Mouse (Mus musculus) layer of hippocampus, postnatal 25 days (tissue): Measurements from ENCODE around the gene Ccdc62. TPM values are rescaled to one million over a fixed set of nuclear protein-coding genes. Genes with fewer than 3 reads are reported as not detected.

ENCODE experiments used
- DNase-seq, 2 experiments: peaks; one replicate each; pipeline ENCODE4 v3.0.0; 2022; ENCODE audit warnings: mixed read lengths in 2 of 2, low spot score in 1 of 2; ENCODE audit errors: extremely low spot score in 1 of 2
- total RNA-seq, 2 experiments: library from RNA; stranded (reverse); gene quantifications; 2 replicates each; pipeline ENCODE4 v1.2.3; 2021

The Ccdc62 gene
- total RNA-seq, 2 experiments from 2014 or later: 3.5 to 4.3 TPM

GRCm38 (mm10) chr5:123933957-123934591 lies 3.6 kb downstream of the Ccdc62 start:
- no peak for DNase-seq

GRCm38 (mm10) chr5:123935931-123936330 lies 5.5 kb downstream of the Ccdc62 start:
- no peak for DNase-seq

DNA sequence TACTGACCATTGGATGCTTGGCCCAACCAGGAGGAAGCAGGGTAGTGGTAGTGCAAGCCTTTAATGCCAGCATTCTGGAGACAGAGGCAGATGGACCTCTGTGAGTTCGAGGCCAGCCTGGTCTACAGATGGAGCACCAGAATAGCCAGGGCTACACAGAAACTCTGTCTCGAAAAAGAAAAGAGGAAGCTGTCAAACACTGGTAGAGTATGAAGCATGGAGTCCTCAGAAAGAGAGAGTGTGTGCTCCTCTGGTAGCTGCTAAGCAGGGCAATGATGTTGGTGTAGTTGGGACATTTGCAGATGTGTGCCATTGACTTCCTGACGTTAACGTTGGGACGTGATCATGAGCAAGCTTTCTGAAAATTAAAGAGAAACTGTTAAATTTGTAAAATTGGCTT lies 8.0 kb downstream of the Ccdc62 start:
- DNase-seq: no peak

- no peak for DNase-seq
Measured at GRCm38 (mm10) chr5:123946546-123946945, 16.1 kb downstream of the Ccdc62 start.

DNA sequence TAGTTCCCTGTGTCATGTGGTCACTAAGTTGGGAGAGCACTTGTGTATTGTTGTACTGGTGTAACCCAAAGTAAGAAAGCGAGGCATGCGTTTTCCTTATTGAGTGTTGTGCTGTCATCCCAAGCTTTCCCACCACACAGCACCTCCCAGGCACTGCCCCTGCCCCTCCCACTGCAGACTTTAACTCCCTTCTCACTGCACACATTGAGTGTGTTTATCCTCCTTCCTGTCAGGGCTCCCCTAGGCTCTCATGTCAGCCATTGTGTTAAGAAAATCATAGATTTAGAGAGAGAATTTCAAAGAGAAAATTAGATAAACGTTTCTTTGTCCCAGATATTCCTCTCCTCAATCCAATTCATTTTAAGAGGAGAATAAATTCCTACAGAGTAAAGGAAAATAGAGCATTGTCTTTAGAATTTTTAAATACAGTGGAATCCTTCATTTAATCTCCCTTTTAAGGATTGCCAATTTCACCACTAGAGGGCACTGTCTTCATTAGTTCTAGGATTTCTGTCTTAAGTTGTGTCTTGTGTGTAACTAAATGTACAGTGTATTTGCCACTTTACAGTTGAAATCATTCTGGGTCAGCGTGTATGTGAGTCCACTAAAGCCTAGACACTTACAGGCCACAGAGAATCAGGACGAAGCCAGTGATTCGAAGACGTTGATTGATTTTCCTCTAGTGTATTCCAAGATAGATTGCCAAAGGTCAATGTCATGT lies 16.7 kb downstream of the Ccdc62 start:
- DNase-seq: no peak

DNA sequence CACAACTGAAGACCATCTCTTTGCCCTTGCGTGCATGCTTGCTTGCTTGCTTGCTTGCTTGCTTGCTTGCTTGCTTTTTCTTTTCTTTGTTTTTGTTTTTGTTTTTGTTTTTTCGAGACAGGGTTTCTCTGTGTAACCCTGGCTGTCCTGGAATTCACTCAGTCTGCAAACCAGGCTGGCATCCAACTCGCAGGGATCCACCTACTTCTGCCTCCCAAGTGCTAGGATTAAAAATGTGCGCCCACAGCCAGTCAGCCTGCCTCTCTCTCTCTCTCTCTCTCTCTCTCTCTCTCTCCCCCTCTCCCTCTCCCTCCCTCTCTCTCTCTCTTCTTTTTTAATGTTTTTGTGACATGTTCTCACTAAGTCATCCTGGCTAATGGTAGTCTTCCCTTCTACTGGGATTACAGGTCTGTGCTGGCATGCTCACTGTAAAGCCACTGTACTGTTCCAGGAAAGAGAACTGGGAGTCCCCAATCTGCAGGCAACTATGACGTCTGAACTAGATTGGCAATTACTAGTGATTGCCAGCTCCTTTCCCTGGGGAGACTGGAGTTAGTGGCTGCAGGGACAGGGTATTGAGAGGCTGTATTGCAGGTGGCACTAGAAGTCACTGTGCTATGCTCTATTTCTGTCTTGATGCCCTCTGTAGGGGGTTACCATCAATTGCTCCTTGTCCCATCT lies 22.0 kb downstream of the Ccdc62 start:
- no peak for DNase-seq

- DNase-seq: no peak
Measured at GRCm38 (mm10) chr5:123957213-123957612, 26.7 kb downstream of the Ccdc62 start.

DNA sequence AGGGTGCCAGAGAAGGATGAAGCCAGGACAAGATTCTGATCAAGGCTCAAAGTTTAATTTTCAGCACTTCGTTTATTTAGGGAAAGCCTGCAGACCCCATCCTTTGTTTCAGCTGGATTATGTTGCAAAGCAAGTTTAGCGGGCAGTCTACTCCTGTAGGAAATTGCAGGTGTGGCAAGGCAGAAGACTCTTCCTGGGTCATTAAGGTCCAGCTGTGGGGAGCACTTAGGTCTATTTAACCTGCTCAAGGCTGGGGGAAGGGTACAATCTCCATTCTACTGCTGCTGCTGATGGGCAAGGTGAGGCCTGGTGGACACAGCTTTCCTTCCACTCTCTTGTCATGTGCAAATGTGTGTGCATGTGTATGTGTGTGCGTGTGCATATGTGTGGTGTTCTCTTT lies 28.5 kb downstream of the Ccdc62 start:
- DNase-seq: no peak

DNA sequence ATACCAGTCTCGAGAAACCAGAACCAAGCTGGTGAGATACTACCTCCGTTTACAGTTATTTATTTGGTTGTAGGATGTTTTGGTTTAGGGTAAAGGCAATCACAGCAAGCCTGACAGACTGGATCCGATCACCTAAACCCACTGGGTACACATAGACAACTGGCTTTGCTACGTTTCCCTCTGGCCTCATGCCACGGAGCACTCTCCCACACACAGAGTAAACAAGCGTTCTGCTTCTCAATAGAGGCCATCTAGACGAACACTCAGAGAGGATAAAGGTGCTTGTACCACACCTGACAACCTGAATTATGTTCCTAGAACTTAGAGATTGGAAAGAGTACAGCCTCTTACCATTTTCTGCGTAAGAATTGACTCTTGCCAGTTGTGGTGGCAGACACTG lies 29.6 kb downstream of the Ccdc62 start:
- no peak for DNase-seq

DNA sequence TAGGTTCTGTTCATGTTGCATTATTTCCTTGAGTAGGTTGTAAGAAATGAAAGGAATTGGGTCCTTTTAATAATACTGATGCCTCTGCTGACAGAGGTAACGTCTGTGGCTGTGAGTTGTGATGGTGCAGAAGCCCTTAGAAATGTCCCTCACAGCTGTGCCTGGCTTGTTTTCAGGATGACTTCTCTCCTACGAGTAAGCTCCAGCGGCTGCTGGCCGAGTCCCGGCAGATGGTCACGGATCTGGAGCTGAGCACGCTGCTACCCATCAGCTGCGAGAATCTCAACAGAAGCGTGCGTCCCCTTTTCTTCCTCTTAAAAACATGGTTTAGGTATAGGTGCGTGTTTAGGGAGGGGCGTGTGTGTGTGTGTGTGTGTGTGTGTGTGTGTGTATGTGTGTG lies 30.6 kb downstream of the Ccdc62 start:
- no peak for DNase-seq

DNA sequence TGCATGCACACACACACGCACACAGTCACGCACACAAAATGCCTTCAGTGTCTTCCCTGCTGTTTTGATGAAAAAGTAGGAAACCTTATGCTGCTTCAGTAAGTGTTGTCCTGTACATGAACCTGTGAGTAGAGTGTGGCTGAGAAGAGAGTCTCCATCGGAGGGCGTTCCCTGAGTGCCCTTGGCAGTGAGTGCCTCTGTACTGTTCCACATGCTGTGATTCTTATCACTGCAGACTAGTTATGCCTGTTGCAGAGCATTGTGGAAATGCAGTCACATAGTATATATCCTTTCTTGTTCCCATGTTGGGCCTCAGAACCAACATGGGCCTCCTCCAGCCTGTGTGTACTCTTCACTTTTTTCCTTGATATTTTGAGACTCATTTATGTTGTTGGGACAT lies 33.7 kb downstream of the Ccdc62 start:
- no peak for DNase-seq

- no peak for DNase-seq
Measured at GRCm38 (mm10) chr5:123966759-123967158, 36.3 kb downstream of the Ccdc62 start.

DNA sequence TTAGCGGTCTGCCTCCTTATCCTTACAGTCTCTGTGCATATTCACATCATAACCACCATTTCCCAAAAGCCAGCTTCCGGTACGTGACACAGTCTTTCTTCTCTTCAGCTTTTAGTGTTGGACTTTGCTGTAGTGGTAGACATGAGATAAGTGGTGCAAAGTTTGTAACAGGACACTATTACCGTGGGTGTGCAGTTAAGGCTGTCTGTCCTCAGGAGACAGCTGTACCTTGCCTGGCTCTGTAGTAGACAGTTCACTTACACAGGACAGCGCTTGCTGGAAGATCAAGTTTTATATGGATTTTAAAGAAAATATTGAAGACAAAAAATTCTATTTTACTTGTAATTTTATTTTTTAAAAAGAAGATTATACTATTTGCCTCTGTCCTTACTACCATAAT lies 38.0 kb downstream of the Ccdc62 start:
- DNase-seq: no peak

DNA sequence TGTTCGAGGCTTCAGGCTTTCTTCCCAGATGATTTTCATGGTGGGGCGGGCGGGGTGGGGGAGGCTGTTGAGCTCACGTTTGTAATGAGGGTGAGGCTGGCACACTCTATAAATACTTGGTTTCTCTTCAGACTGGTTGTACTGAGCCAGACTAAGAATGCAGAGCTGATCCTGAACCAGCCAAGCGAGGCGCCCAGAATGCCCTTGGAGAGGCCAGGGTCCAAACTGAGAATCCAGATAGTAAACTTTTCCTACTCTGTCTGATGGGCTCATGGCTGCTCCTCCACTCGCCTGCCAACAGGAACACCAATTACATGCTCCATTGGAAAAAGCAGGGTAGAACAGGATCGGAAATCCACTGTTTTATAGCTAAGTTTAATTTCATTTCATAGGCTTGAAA lies 38.7 kb downstream of the Ccdc62 start:
- DNase-seq: no peak

GRCm38 (mm10) chr5:123970576-123970975 lies 40.1 kb downstream of the Ccdc62 start:
- DNase-seq: no peak

- DNase-seq: no peak
Measured at GRCm38 (mm10) chr5:123972453-123972852, 42.0 kb downstream of the Ccdc62 start.

- DNase-seq: peak; percentile 51 to 56
Measured at GRCm38 (mm10) chr5:123973299-123974178, 43.1 kb downstream of the Ccdc62 start, which contains the start of gene Hip1r. Gene Hip1r, plus strand, starts transcription at chr5:123973628.

DNA sequence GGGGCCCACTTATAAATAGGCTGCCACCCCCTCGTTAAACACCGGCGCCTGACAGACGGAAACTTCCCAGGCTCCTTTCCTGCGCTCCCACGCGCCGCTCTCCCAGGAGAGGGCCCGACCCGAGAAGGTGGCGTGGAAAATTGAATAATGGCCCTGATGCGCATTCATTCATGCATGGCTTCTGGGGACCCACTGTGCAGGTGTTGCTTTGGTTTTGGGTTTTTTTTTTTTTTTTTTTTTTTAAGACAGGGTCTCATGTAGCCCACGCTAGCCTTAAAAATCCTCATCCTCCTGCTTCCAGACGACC lies 43.7 kb downstream of the Ccdc62 start:
- no peak for DNase-seq

GRCm38 (mm10) chr5:123974616-123975111 lies 44.2 kb downstream of the Ccdc62 start:
- DNase-seq: no peak

DNA sequence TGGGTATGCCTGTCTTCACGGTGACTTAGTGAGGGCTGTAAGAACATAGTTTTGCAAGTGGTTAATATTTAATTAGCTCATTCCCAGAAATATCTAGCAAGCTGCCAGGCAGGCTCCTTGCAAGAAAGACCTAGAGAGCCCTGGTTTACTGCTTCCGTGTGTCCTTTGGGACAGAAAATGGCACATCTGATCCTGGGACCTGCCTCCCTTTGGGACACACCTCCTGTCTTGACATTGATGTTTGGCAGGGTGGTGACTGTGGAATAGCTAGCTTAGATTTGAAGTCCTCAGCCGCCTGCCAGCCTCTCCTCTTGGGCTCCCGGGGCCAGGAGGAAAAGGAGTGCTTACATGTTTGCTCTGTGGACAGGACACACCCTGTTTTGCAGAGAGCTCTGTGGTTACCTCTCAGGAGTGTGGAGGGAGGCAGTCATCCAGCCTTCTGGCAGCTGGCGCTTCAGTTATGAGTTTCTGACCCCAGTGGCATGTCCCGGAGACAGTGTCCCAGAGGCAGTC lies 45.2 kb downstream of the Ccdc62 start:
- no peak for DNase-seq
